Mouse (Mus musculus) thymus, postnatal 4 days (tissue): ENCODE measurements around the gene Gm20388.
A peak's percentile ranks its signal among the peaks of the same experiment; 100 is the strongest.
"Not testable (repeated sequence)": the region's sequence is repeated elsewhere in the genome, so short reads cannot be mapped to it uniquely, and the experiment has no call there.

ENCODE experiments used
- DNase-seq: peaks from one replicate; pipeline ENCODE4 v3.0.0; 2021

Gene Gm20388

GRCm38 (mm10) chr8:122561199-122561598 lies 2650.6 kb downstream of the Gm20388 start:
- DNase-seq: no peak

- DNase-seq: no peak
Measured at GRCm38 (mm10) chr8:122564363-122565352, 2654.0 kb downstream of the Gm20388 start.

GRCm38 (mm10) chr8:122566766-122567165 lies 2656.1 kb downstream of the Gm20388 start:
- no peak for DNase-seq

- DNase-seq: peak; percentile 96
Measured at GRCm38 (mm10) chr8:122567361-122568108, 2656.9 kb downstream of the Gm20388 start, which contains the start of gene Cdt1. Gene Cdt1 (plus strand): TSS chr8:122568015.

- DNase-seq: peak; percentile 73
Measured at GRCm38 (mm10) chr8:122568109-122568504, 2657.5 kb downstream of the Gm20388 start.

- peak; percentile 71 for DNase-seq
Measured at GRCm38 (mm10) chr8:122568881-122569309, 2658.3 kb downstream of the Gm20388 start.

- no peak for DNase-seq
Measured at GRCm38 (mm10) chr8:122569329-122569728, 2658.7 kb downstream of the Gm20388 start.

- DNase-seq: no peak
Measured at GRCm38 (mm10) chr8:122569996-122570395, 2659.4 kb downstream of the Gm20388 start.

- no peak for DNase-seq
Measured at GRCm38 (mm10) chr8:122571153-122571552, 2660.5 kb downstream of the Gm20388 start.

- no peak for DNase-seq
Measured at GRCm38 (mm10) chr8:122571750-122572267, 2661.2 kb downstream of the Gm20388 start.

- DNase-seq: no peak
Measured at GRCm38 (mm10) chr8:122572751-122573150, 2662.1 kb downstream of the Gm20388 start.

GRCm38 (mm10) chr8:122573176-122573575 lies 2662.5 kb downstream of the Gm20388 start:
- not testable (repeated sequence) for DNase-seq

- DNase-seq: no peak
Measured at GRCm38 (mm10) chr8:122573577-122573976, 2662.9 kb downstream of the Gm20388 start.

GRCm38 (mm10) chr8:122574264-122574663 lies 2663.6 kb downstream of the Gm20388 start:
- no peak for DNase-seq

GRCm38 (mm10) chr8:122574667-122575251 lies 2664.1 kb downstream of the Gm20388 start:
- DNase-seq: no peak

GRCm38 (mm10) chr8:122575286-122575685 lies 2664.6 kb downstream of the Gm20388 start:
- DNase-seq: no peak

- no peak for DNase-seq
Measured at GRCm38 (mm10) chr8:122575735-122576647, 2665.3 kb downstream of the Gm20388 start.

- peak; percentile 99 for DNase-seq
Measured at GRCm38 (mm10) chr8:122576648-122577022, 2666.0 kb downstream of the Gm20388 start, which contains the start of gene Aprt. Gene Aprt (minus strand): TSS chr8:122576909.

GRCm38 (mm10) chr8:122577116-122577515 lies 2666.5 kb downstream of the Gm20388 start:
- no peak for DNase-seq

- no peak for DNase-seq
Measured at GRCm38 (mm10) chr8:122579196-122579595, 2668.6 kb downstream of the Gm20388 start.

- DNase-seq: no peak
Measured at GRCm38 (mm10) chr8:122580926-122581325, 2670.3 kb downstream of the Gm20388 start.

- no peak for DNase-seq
Measured at GRCm38 (mm10) chr8:122584981-122585380, 2674.3 kb downstream of the Gm20388 start.
